Mouse (Mus musculus): ENCODE measurements around the gene Mesp1. TPM values are rescaled to one million over a fixed set of nuclear protein-coding genes. Genes with fewer than 3 reads are reported as not detected.
A peak's percentile ranks its signal among the peaks of the same experiment; 100 is the strongest.
"Not testable (repeated sequence)": the region's sequence is repeated elsewhere in the genome, so short reads cannot be mapped to it uniquely, and the experiment has no call there.

Mesp1 gene
- total RNA-seq, 2 experiments from 2014 or later, result 0.27 TPM; not detected in 1

DNA sequence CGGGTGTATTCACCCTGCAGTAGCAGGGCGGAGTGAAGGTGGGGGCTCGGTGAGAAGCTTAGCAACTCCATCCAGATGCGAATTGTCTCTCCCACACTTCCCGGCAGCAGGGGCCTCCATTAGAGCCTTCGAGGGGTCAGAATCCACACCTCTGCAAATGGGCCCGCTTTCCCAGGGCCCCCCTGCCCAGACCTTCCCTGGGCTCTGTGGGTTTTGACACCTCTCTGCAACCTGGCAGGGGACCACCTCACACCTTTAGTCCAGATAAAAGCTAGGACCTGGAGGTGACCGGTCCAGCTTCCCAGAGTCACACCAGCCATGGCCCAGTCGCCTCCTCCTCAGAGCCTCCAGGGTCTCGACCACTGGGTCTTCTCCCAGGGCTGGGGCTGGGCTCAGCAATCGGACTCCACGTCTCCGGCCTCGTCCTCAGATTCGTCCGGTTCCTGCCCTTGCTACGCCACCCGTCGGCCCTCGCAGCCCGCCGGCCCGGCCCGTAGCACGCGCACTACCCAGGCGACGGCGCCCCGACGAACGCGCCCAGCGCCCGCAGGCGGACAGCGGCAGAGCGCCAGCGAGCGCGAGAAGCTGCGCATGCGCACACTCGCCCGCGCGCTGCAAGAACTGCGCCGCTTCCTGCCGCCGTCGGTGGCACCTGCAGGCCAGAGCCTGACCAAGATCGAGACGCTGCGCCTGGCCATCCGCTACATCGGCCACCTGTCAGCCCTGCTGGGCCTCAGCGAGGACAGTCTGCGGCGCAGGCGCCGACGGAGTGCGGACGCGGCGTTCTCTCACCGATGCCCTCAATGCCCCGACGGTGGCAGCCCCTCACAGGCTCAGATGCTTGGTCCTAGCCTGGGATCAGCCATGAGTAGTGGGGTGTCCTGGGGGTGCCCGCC, 17.3 kb upstream of the Mesp1 start, which contains the start of gene Mesp2:
Mesp2 (plus strand) TSS at position 117 of the 896 bp plus-strand sequence.
- no peak within 1 kb of the TSS for H3K27ac ChIP-seq
- no peak; the same call in none of the 2 replicates for TF ChIP-seq CTCF (IDR thresholded peaks at IDR 0.05)
- DNase-seq (ENCODE audit: extremely low spot score in 1 of 2, low spot score in 2 of 2), result peak; percentile 73 to 79
- intact Hi-C loops (cut with DNase I), result no loop called here
- peak within 1 kb of the TSS; percentile 48 for H3K4me3 ChIP-seq

DNA sequence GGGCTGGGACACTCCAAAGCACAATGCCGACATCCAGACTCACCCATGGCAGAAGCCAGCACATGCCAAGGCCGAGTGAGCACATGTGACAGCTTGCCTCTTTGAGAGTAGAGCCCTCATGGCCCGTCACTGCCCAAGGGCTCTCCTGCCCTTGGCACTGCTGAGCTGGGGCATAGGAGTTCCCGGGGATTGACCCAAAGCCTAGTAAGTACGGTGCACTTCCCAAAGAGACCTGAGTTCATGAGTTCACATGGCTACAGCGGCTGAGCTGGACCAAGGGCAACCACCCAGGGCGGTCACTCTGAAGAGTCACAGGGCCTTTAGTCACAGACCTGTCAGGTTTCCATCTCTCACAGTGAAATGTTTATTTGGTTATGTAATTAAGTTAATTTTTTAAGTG, 15.0 kb upstream of the Mesp1 start:
- H3K27ac ChIP-seq, result no peak overlapping the region
- intact Hi-C loops (cut with DNase I), result no loop called here
- H3K4me3 ChIP-seq, result no peak overlapping the region
- no peak for TF ChIP-seq CTCF (IDR thresholded peaks at IDR 0.05)
- DNase-seq (ENCODE audit: extremely low spot score in 1 of 2, low spot score in 2 of 2), result no peak

DNA sequence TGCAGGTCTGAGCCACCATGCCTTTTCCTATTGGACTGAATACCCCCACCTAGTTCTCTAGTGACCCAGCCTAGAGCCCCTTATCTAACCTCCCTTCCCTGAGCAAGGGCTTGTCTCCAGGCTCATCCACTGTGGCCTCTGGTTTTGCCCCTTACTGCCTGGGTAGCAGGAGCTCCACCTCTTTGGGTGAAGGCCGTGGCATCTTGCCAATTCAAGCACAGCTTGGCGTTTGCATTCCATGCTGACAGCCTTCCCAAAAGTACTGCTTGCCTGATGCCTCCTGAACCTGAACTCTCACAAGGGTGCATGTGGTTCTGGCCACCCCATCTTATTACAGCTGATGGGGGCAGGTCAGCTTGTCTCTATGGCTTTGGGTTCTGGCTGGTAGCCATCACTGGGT, 10.3 kb upstream of the Mesp1 start:
- no peak overlapping the region for H3K4me3 ChIP-seq
- no peak for DNase-seq (ENCODE audit: extremely low spot score in 1 of 2, low spot score in 2 of 2)
- TF ChIP-seq CTCF (IDR thresholded peaks at IDR 0.05), result no peak
- intact Hi-C loops (cut with DNase I), result no loop called here
- H3K27ac ChIP-seq, result no peak overlapping the region

DNA sequence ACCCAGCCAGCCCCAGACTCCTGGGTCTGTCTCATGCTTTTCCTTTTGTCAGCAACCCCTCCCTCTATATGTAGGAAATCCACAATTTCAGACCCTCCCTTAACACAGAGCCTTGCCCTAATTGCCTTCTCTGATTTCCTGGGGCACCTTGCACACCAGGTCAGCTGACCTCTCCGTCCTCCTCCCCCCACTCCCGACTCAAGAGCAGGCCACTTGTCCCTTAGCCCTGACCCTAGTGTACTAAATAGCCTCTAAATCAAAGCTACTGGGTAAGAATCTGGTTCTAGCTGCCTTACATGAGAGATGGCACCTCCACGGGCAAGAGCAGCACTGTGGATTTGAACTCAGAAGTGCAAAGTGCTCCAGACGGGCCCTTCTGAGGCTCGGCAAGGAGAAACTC, 8.4 kb upstream of the Mesp1 start:
- Histone ChIP-seq H3K4me3 (no peak overlapping the region), H3K27ac (no peak overlapping the region)
- intact Hi-C loops (cut with DNase I), result no loop called here
- no peak for DNase-seq (ENCODE audit: extremely low spot score in 1 of 2, low spot score in 2 of 2)
- TF ChIP-seq CTCF (IDR thresholded peaks at IDR 0.05), result no peak

DNA sequence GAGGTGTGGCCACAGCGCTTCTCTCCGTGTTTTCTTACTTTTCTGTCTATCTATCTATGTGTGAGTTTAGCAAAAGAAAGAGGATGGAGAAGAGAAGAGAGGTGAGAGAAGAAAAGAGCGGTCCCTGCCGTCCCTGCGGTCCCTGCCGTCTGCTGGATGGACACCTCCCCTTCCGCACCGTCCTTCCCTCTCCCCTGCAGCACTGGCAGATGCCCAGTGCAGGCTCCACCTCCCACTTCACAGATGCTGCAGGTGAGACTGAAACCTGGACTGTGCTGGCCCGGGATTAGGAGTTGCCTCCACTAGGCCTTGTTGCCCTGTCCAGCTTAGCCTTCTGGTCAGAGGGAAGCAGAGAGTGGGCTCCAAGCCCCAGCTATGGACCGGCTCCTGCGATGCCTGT, 7.8 kb upstream of the Mesp1 start:
- H3K4me3 ChIP-seq, result no peak overlapping the region
- no peak overlapping the region for H3K27ac ChIP-seq
- no peak for TF ChIP-seq CTCF (IDR thresholded peaks at IDR 0.05)
- no peak for DNase-seq (ENCODE audit: extremely low spot score in 1 of 2, low spot score in 2 of 2)
- intact Hi-C loops (cut with DNase I), result no loop called here

DNA sequence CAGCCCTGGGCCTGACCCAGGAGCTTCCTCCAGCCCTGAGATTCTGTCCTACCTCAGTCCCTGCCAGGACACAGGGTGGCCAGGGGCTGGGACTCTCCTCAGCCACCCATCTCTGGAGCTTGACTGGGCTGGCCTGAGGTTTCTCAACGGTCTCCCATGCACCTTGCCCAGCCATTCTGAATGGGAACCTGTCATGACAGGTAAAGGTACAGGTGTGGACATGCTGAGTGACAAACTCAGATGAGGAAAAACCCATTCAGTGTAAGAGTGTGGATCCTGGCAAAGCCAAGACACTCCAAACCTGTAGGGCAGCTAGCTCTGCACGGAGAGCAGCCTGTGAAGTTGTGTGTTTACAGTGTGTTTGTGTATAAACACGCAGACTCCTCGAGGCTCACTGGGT, 6.7 kb upstream of the Mesp1 start:
- no peak overlapping the region for H3K27ac ChIP-seq
- intact Hi-C loops (cut with DNase I), result no loop called here
- DNase-seq (ENCODE audit: extremely low spot score in 1 of 2, low spot score in 2 of 2), result no peak
- no peak overlapping the region for H3K4me3 ChIP-seq
- TF ChIP-seq CTCF (IDR thresholded peaks at IDR 0.05), result no peak

DNA sequence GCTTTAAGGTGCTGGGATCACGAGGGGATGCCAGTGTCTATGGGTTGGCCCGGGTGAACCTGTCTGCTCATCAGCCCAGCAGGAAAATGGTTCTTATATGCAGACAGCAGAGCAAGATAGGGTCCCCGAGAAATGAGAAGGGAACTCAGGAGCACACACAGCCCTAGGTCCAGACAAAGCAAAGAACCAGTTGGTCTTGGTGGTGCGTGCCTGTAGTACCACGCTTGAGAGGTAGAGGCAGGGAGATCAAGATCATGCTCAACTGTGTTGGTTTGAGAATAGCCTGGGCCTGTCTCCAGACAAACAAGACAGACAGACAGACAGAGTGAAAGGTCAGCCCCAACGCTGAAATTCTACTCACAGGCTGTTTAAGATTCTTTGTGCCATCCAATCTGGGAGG, 5.9 kb upstream of the Mesp1 start:
- no peak for TF ChIP-seq CTCF (IDR thresholded peaks at IDR 0.05)
- intact Hi-C loops (cut with DNase I), result loop anchor here (1.0 kb wide), 1 partner anchor 115 kb away; no protein-coding TSS in a partner anchor
- Histone ChIP-seq H3K27ac (no peak overlapping the region), H3K4me3 (no peak overlapping the region)
- no peak for DNase-seq (ENCODE audit: extremely low spot score in 1 of 2, low spot score in 2 of 2)

DNA sequence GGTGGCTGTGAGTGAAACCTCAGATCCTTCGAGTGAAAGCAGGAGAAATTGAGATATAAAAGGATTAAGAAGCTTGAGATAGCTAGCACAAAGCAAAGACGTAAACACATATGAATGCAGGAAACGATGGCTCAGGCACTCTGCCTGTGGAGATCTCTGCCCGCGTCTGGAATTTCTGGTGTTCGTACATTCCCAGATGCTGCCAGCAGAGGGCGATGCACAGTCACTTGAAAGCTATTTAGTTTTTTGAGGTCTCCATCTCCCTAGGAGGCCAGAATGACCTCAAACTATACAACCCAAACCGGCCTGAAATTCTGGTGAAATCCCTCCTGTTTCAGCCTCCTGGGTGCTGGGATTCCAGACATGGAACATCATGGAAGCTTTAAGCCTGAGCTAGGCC, 5.5 kb upstream of the Mesp1 start:
- DNase-seq (ENCODE audit: extremely low spot score in 1 of 2, low spot score in 2 of 2), result peak; percentile 76 to 83
- TF ChIP-seq CTCF (IDR thresholded peaks at IDR 0.05), result peak; percentile 91
- intact Hi-C loops (cut with DNase I), result loop anchor here (1.0 kb wide), 1 partner anchor 115 kb away; no protein-coding TSS in a partner anchor
- Histone ChIP-seq H3K27ac (no peak overlapping the region), H3K4me3 (no peak overlapping the region)

DNA sequence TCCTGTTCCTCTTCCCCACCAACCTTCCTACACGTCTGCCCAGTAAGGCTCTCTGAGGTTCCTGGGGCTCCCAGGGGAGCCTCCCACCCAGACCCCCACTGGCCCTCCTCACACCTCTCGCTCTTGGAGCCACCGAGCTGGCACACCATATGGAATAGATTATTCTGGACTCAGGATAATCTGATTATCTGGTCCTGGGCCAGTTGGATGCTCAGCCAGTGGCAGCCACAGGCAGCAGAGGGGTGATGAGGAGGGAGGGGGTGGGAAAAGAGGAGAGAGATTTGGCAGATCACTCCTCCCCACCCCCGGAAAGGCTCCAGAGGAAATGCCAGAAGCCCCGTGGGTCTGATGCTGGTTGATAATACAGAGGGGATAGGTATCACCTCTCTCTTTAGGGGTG, 5.0 kb upstream of the Mesp1 start:
- no peak overlapping the region for H3K27ac ChIP-seq
- no peak for DNase-seq (ENCODE audit: extremely low spot score in 1 of 2, low spot score in 2 of 2)
- no peak overlapping the region for H3K4me3 ChIP-seq
- TF ChIP-seq CTCF (IDR thresholded peaks at IDR 0.05), result no peak
- intact Hi-C loops (cut with DNase I), result loop anchor here (1.0 kb wide), 1 partner anchor 116 kb away; no protein-coding TSS in a partner anchor

DNA sequence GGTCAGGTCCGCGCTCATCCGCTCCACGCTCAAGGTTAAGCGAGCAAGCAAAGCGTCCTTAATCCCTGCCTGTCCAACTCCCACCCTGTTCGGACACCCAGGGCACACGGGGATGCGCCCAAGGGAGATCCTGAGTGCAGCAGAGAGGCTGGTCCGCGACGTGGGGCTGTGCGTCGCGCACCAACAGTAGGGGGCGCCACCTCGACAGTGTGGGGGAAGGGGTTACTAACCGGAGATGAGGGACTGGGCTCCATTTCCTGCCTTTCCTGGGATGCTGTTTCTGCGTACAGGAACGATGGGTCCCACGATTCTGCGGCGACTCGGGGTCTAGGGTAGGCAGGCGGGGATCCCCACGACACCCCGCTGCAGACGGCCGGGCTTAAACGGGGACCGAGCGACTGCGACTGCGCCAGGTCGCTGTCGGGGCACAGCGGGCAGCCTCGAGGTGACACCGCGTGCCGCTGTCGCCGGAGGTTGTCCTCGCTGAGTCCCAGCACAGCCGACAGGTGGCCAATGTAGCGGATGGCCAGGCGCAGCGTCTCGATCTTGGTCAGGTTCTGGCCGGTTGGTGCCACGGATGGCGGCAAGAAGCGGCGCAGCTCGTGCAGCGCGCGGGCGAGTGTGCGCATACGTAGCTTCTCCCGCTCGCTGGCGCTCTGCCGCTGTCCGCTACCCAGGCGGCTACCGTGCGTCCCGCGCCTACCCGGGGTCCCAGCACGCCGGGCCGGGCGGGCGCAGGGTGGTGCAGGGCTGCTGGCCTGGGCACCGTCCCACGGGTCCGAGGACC, 760 bp downstream of the Mesp1 start:
- peak; percentile 60 for TF ChIP-seq CTCF (IDR thresholded peaks at IDR 0.05)
- Histone ChIP-seq H3K4me3 (peak overlapping the region; percentile 43), H3K27ac (no peak overlapping the region)
- DNase-seq (ENCODE audit: extremely low spot score in 1 of 2, low spot score in 2 of 2), result peak; percentile 23 to 33
- intact Hi-C loops (cut with DNase I), result no loop called here

DNA sequence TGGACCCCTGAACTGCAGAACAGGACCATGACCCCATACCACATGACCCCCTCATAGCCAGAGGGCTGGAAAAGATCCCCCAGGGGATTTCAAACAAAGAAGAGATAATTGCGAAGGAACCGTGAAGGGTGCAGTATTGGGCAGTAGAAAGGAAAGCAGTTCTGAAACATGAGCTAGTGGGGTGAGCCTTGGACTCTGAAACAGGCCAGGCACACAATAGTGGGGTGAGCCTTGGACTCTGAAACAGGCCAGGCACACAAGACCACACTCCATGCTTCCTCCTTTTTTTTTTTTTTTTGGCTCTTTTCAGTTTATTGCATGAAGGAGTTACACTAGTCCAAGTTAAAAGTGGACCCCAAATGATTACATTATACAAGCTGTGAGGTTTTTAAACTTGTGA, 3.8 kb downstream of the Mesp1 start:
- intact Hi-C loops (cut with DNase I), result loop anchor here (5.0 kb wide), 1 partner anchor 178 kb away; no protein-coding TSS in a partner anchor
- not testable (repeated sequence) for H3K4me3 ChIP-seq; H3K27ac ChIP-seq; DNase-seq (ENCODE audit: extremely low spot score in 1 of 2, low spot score in 2 of 2)

DNA sequence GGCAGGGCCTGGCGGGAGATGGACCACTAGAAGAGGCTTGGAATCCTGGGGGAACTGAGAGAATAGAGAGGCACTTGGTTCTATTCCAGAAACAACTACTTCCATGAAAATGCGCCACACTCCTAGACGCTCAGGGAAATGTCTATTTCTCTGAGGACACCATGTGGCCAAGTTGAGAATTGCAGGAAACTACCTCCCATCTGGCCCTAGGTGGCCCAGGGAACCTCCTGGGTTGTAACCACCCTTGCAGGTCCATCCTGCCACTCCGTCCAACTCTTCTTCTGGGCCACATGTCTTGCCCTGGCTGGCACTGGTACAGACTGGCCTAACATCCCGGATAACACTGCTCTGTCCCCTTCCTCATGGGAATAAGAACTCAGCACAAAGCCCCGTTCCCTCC, 7.3 kb downstream of the Mesp1 start:
- H3K27ac ChIP-seq, result no peak overlapping the region
- peak; percentile 91 for TF ChIP-seq CTCF (IDR thresholded peaks at IDR 0.05)
- intact Hi-C loops (cut with DNase I), result loop anchor here (5.0 kb wide), 1 partner anchor 174 kb away; no protein-coding TSS in a partner anchor
- no peak overlapping the region for H3K4me3 ChIP-seq
- peak; percentile 54 to 74 for DNase-seq (ENCODE audit: extremely low spot score in 1 of 2, low spot score in 2 of 2)

All from left cerebral cortex, adult 2 months (tissue).